Mouse (Mus musculus) heart, embryonic 10.5 days (tissue): ENCODE measurements around the gene Plekhh3. TPM values are rescaled to one million over a fixed set of nuclear protein-coding genes. Genes with fewer than 3 reads are reported as not detected.
"Not testable (repeated sequence)": the region's sequence is repeated elsewhere in the genome, so short reads cannot be mapped to it uniquely, and the experiment has no call there.

Experiments used
- DNase-seq: peaks from one replicate; pipeline ENCODE4 v3.0.0-alpha.2; 2017; ENCODE audit warnings: low spot score
- H3K27ac ChIP-seq: fragments of 300-500 bp; sonication (generic); 2 replicates; pipeline ENCODE4 v1.5.1; 2016; ENCODE audit warnings: mild to moderate bottlenecking
- H3K27me3 ChIP-seq: fragments of 300-500 bp; sonication (generic); 2 replicates; pipeline ENCODE4 v1.6.1; 2016; ENCODE audit warnings: mild to moderate bottlenecking; ENCODE audit not compliant: poor library complexity, insufficient read depth, severe bottlenecking
- H3K36me3 ChIP-seq: fragments of 300-500 bp; sonication (generic); 2 replicates; pipeline ENCODE4 v1.6.1; 2016; ENCODE audit warnings: mild to moderate bottlenecking, moderate library complexity
- H3K4me1 ChIP-seq: fragments of 300-500 bp; sonication (generic); 2 replicates; pipeline ENCODE4 v1.6.1; 2016; ENCODE audit warnings: mild to moderate bottlenecking
- H3K4me3 ChIP-seq: fragments of 300-500 bp; sonication (generic); 2 replicates; pipeline ENCODE4 v1.5.1; 2016; ENCODE audit warnings: mild to moderate bottlenecking, moderate library complexity
- H3K9me3 ChIP-seq: fragments of 300-500 bp; sonication (generic); 2 replicates; pipeline ENCODE4 v1.6.1; 2016; ENCODE audit warnings: mild to moderate bottlenecking, moderate library complexity
- WGBS: fragments of 180-500 bp; shearing (Covaris S2); methylation state at CpG from one replicate; pipeline ENCODE4 v1.1.7; 2016; 5-methylcytosine and 5-hydroxymethylcytosine counted together
- polyA plus RNA-seq: library from polyadenylated mRNA; unstranded; fragments of >200 nt; fragmentation: Nextera tagmentation; extraction: Ambion mirVana; gene quantifications from 2 replicates; pipeline ENCODE4 v1.2.1, GENCODE M21; 2016

The Plekhh3 gene
- polyA plus RNA-seq, 1 experiment from 2014 or later = 6.4 TPM

- Histone ChIP-seq H3K27ac (no peak overlapping the region), H3K27me3 (no peaks in the 10 kb centered on the region), H3K4me1 (peaks cover 23% of the 10 kb centered on the region), H3K4me3 (no peak overlapping the region), H3K36me3 (no peaks in the 10 kb centered on the region), H3K9me3 (no peaks in the 10 kb centered on the region)
- DNase-seq = no peak
- WGBS = 58% methylated on average over 12 of the region's 12 CpGs
Observed at GRCm38 (mm10) chr11:101133037-101133436, 38.1 kb downstream of the Plekhh3 start.

DNA sequence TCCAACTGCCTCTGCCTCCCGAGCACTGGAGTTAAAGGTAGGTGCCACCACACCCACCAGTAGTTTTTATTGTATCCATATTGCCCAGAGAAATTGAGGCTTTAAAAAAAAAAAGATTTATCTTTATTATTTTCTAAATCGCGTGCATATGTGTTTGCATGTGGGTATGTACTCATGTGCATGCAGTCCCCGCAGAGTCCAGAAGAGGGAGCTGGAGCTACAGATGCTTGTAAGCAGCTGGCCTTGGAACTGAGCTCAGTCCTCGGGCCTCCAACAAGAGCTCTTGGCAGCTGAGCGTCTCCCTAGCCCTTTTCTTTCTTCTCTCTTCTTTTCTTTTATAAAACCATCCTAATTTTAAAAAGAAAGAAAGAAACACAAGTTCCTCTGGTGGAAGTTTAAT is 39.5 kb downstream of the Plekhh3 start:
- 93% methylated on average over 6 of the region's 6 CpGs for WGBS
- DNase-seq = no peak
- H3K4me1 ChIP-seq = peaks cover 23% of the 10 kb centered on the region

GRCm38 (mm10) chr11:101131187-101131586 is 40.0 kb downstream of the Plekhh3 start:
- 89% methylated on average over 2 of the region's 2 CpGs for WGBS
- Histone ChIP-seq H3K27ac (peak overlapping the region; percentile 38; the same call in 1 of the 2 replicates), H3K4me3 (no peak overlapping the region), H3K4me1 (peaks cover 23% of the 10 kb centered on the region), H3K27me3 (no peaks in the 10 kb centered on the region), H3K36me3 (peaks cover 14% of the 10 kb centered on the region), H3K9me3 (no peaks in the 10 kb centered on the region)
- no peak for DNase-seq

More for the DNA sequence above, 39.5 kb downstream of the Plekhh3 start:
- Histone ChIP-seq H3K9me3 (no peaks in the 10 kb centered on the region), H3K36me3 (peaks cover 8% of the 10 kb centered on the region), H3K27me3 (no peaks in the 10 kb centered on the region), H3K27ac (0 out of 2 replicates have a peak overlapping the region, but pooled peaks have one; percentile 38), H3K4me3 (no peak overlapping the region)

DNA sequence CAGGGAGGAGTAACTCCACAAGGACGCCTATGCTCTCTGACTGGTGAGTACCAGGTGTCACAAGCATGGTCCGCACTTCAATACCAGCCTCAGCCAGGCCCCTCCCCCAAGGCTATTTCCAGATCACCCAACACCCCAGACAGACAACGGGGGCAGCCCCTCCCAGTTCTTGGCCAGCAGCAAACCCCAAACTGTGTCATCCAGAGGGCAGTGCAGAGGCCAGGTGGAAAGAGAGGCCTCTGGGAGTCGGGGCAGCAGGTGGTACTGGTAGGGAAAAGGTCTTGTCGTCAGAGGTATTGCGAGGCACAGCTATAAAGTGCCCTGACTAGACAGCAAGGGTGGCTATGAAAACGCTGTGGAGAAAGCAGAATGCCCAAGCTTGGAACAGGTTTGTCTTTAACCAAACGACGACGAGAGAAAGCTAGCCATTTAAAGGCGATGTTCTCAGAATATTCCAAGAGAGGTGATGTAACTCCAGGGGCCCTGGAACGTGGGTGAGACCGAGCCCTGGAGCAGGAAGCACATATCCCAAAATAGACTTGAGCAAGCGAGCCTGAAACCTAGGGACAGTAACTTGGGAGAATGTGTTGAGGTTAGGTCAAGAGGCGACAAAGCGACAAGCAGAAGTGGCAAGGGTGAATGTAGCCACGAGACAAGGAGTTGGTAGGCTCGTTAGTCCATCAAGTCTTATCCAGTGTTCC is 40.9 kb downstream of the Plekhh3 start:
- Histone ChIP-seq H3K27me3 (no peaks in the 10 kb centered on the region), H3K4me1 (peaks cover 23% of the 10 kb centered on the region), H3K36me3 (peaks cover 23% of the 10 kb centered on the region), H3K4me3 (peak overlapping the region; percentile 36), H3K9me3 (no peaks in the 10 kb centered on the region), H3K27ac (peak overlapping the region; percentile 87)
- WGBS = 28% methylated on average over 18 of the region's 18 CpGs
- peak; percentile 82 for DNase-seq

GRCm38 (mm10) chr11:101128996-101129577 is 42.1 kb downstream of the Plekhh3 start:
- no peak for DNase-seq
- Histone ChIP-seq H3K4me3 (no peak overlapping the region), H3K36me3 (peaks cover 32% of the 10 kb centered on the region), H3K27ac (peak overlapping the region; percentile 52; the same call in 1 of the 2 replicates), H3K4me1 (peaks cover 23% of the 10 kb centered on the region), H3K27me3 (no peaks in the 10 kb centered on the region), H3K9me3 (no peaks in the 10 kb centered on the region)
- 84% methylated on average over 11 of the region's 11 CpGs for WGBS

DNA sequence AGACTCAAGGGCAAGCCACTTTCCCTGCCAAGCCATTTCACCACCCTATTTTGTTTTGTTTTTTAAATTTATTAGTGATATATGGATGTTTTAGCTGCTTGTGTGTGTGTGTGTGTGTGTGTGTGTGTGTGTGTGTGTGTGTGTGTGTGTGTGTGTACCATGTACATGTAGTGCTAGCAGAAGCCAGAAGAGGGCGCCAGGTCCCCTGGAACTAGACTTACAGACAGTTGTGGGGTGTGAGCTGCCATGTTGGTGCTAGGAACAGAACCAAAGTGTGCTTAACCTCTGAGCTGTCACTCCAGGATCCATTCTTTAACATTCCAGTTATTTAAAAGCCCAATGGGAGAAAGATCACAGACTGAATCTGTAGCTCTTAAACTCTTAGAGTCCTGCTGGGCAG is 44.1 kb downstream of the Plekhh3 start:
- no peak for DNase-seq
- peaks cover 51% of the 10 kb centered on the region for H3K36me3 ChIP-seq
- no peak overlapping the region for H3K27ac ChIP-seq
- H3K9me3 ChIP-seq = no peaks in the 10 kb centered on the region
- H3K27me3 ChIP-seq = no peaks in the 10 kb centered on the region
- no peak overlapping the region for H3K4me3 ChIP-seq
- 80% methylated on average over 1 of the region's 1 CpGs for WGBS
- peaks cover 23% of the 10 kb centered on the region for H3K4me1 ChIP-seq

- H3K9me3 ChIP-seq, H3K27ac ChIP-seq, DNase-seq, H3K4me3 ChIP-seq, H3K27me3 ChIP-seq: not testable (repeated sequence)
- H3K36me3 ChIP-seq = peaks cover 57% of the 10 kb centered on the region
- 97% methylated on average over 9 of the region's 9 CpGs for WGBS
- H3K4me1 ChIP-seq = peaks cover 24% of the 10 kb centered on the region
Observed at GRCm38 (mm10) chr11:101125008-101125407, 46.1 kb downstream of the Plekhh3 start.

- Histone ChIP-seq H3K4me1 (peaks cover 26% of the 10 kb centered on the region), H3K36me3 (peaks cover 57% of the 10 kb centered on the region)
- not testable (repeated sequence) for H3K27ac ChIP-seq, H3K9me3 ChIP-seq, H3K4me3 ChIP-seq, DNase-seq, H3K27me3 ChIP-seq
- WGBS = 93% methylated on average over 8 of the region's 8 CpGs
Observed at GRCm38 (mm10) chr11:101124494-101124893, 46.7 kb downstream of the Plekhh3 start.

DNA sequence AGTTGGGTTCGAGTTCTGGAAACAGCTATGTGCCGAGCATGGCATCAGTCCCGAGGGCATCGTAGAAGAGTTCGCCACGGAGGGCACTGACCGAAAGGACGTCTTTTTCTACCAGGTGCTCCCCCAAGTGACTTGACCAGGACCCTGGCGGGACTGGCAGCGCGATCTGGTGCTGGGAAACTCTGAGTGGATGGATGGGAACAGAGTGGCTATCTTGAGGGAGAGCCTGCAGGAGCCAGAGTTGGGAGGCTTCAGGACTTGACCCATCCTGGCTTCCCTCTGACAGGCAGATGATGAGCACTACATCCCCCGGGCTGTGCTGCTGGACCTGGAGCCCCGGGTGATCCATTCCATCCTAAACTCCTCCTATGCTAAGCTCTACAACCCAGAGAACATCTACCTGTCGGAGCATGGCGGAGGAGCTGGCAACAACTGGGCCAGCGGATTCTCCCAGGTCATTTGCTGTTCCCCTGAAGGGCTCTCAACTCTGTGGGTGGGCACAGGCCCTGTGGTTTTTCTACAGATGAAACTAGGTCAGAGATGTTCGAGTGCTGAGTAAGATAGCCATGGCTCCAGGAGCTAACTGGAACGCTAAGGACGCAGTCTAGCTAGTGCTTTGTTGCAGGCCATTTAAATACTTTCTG is 50.5 kb downstream of the Plekhh3 start:
- Histone ChIP-seq H3K27me3 (no peaks in the 10 kb centered on the region), H3K27ac (peak overlapping the region; percentile 94), H3K36me3 (peaks cover 45% of the 10 kb centered on the region), H3K9me3 (no peaks in the 10 kb centered on the region), H3K4me3 (peak overlapping the region; percentile 94), H3K4me1 (peaks cover 35% of the 10 kb centered on the region)
- DNase-seq = no peak
- 25% methylated on average over 19 of the region's 19 CpGs for WGBS

GRCm38 (mm10) chr11:101119761-101120544 is 51.2 kb downstream of the Plekhh3 start, which contains the start of the genes Retreg3 and Tubg1:
Gene Retreg3, minus strand, starts transcription at chr11:101119893.
Gene Tubg1, plus strand, starts transcription at chr11:101119938.
- under 1% methylated on average over 61 of the region's 61 CpGs for WGBS
- H3K27me3 ChIP-seq = no peaks in the 10 kb centered on the region
- peak; percentile 99 for DNase-seq

DNA sequence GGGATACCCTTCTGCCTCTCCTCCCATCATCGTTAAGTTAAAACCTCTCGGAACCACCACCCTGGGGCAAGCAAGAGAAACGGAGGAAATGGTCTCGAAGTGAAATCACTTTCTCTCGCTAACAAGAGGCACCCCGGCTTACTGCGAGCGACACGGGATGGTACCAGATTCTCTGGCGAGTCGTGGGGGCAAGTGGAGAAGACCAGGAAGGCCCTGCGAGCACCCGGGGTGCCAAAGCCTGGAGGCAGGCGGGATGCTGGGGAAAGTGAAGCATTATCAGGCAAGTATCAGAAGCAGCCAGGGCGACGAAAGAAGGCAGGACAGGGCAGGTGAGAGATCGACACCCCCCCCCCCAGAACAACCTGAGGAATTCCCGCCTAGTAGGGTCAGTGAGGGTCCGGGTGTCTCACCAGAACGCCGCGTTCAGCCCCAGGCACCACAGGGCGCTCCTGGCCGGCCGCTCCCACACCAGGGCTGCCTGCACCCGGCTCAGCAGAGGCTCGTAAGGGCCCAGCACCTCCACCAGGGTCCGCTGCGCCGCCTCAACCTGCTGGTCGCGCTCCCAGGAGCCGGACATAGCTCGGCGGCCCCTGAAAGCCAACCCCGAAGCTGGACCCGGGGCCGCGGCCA is 51.9 kb downstream of the Plekhh3 start:
- WGBS = under 1% methylated on average over 36 of the region's 39 CpGs
- DNase-seq = peak; percentile 77
- Histone ChIP-seq H3K9me3 (no peaks in the 10 kb centered on the region), H3K27ac (peak overlapping the region; percentile 94), H3K27me3 (no peaks in the 10 kb centered on the region), H3K4me3 (peak overlapping the region; percentile 94), H3K4me1 (peaks cover 38% of the 10 kb centered on the region), H3K36me3 (peaks cover 33% of the 10 kb centered on the region)

More at GRCm38 (mm10) chr11:101119761-101120544, 51.2 kb downstream of the Plekhh3 start, which contains the start of the genes Retreg3 and Tubg1:
- Histone ChIP-seq H3K4me3 (peak within 1 kb of the TSS; percentile 94), H3K9me3 (no peaks in the 10 kb centered on the region), H3K27ac (peak within 1 kb of the TSS; percentile 94), H3K36me3 (peaks cover 38% of the 10 kb centered on the region), H3K4me1 (peaks cover 38% of the 10 kb centered on the region)

DNA sequence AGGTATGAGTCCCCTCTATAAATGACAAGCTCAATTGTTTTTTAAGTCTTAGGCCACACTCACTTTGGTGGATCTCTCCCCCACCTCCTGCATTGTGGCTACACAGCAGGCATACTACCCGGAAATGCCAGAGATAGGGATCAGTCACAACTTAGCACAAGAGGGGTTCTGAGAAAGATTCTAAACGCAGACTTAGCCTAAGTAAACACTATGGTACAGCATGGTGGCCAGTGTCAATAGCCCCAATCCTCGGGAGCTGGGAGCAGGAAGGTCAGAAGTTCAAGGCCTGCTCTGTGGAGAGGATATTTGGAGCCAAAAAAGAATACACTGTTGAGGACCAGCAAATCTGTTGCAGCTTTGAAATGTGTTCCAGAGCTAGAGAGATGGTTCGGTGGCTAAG is 53.0 kb downstream of the Plekhh3 start:
- WGBS = 30% methylated on average over 4 of the region's 4 CpGs

More for the DNA sequence above, 53.0 kb downstream of the Plekhh3 start:
- DNase-seq = no peak
- H3K27ac ChIP-seq = peak overlapping the region; percentile 50; the same call in 1 of the 2 replicates
- no peaks in the 10 kb centered on the region for H3K27me3 ChIP-seq
- peaks cover 29% of the 10 kb centered on the region for H3K36me3 ChIP-seq
- H3K9me3 ChIP-seq = no peaks in the 10 kb centered on the region
- H3K4me1 ChIP-seq = peaks cover 38% of the 10 kb centered on the region
- H3K4me3 ChIP-seq = peak overlapping the region; percentile 94; the same call in 1 of the 2 replicates
